Mouse (Mus musculus) B cell, adult 67 days (primary cell): ENCODE results near the gene Zfp729b. TPM values are rescaled to one million over a fixed set of nuclear protein-coding genes. Genes with fewer than 3 reads are reported as not detected.

ENCODE experiments used
- total RNA-seq, 2 experiments: library from RNA; stranded (reverse); gene quantifications; 4 replicates each; pipeline ENCODE4 v1.2.4; 2023

Zfp729b gene
- 10 to 100 TPM; 19.8 to 20.3 TPM for total RNA-seq

GRCm38 (mm10) chr13:67609066-67609876 lies at the start of gene Zfp729b:
Gene Zfp729b, minus strand, starts transcription at chr13:67609707.

GRCm38 (mm10) chr13:67637294-67638007 lies 27.9 kb upstream of the Zfp729b start, which contains the start of the genes Gm49345 and Zfp729a:
Gene Gm49345, minus strand, starts transcription at chr13:67637769.
Gene Zfp729a, minus strand, starts transcription at chr13:67637791.

GRCm38 (mm10) chr13:67553730-67554129 lies 55.8 kb downstream of the Zfp729b start, which contains the start of gene Zfp748:
Gene Zfp748, minus strand, starts transcription at chr13:67553830.

Other genes starting within 250 kb of the Zfp729b start
- 1 to 10 TPM; 1.2 to 4.3 TPM for gene Gm28044, start 249.2 kb downstream of the Zfp729b start, total RNA-seq
- gene Zfp953, start 249.1 kb downstream of the Zfp729b start, total RNA-seq = 10 to 100 TPM; 10.2 to 13.3 TPM
- gene Gm28041, start 234.0 kb downstream of the Zfp729b start, total RNA-seq = 1 to 10 TPM; 2.4 to 4.4 TPM
- 10 to 100 TPM; 12.0 to 13.6 TPM for gene Zfp456, start 233.9 kb downstream of the Zfp729b start, total RNA-seq
- gene Zfp429, start 209.9 kb downstream of the Zfp729b start, total RNA-seq = 10 to 100 TPM; 17.7 to 23.2 TPM
- gene Zfp459, start 188.3 kb downstream of the Zfp729b start, total RNA-seq = 1 to 10 TPM; 3.4 to 3.5 TPM
- 1 to 10 TPM; 6.5 to 7.0 TPM for gene Zfp874a, start 158.1 kb downstream of the Zfp729b start, total RNA-seq
- gene Zfp874b, start 125.4 kb downstream of the Zfp729b start, total RNA-seq = 10 to 100 TPM; 12.2 to 17.1 TPM
- gene Zfp58, start 109.2 kb downstream of the Zfp729b start, total RNA-seq = 10 to 100 TPM; 13.3 to 16.8 TPM
- not detected for gene Gm26965, start 83.6 kb downstream of the Zfp729b start, total RNA-seq
- 10 to 100 TPM; 24.1 to 31.2 TPM for gene Zfp87, start 83.5 kb downstream of the Zfp729b start, total RNA-seq
- 10 to 100 TPM; 11.5 to 15.2 TPM for gene Zfp748, start 55.9 kb downstream of the Zfp729b start, total RNA-seq
- 1 to 10 TPM; 2.5 to 8.4 TPM for gene Gm49345, start 28.1 kb upstream of the Zfp729b start, total RNA-seq
- gene Zfp729a, start 28.1 kb upstream of the Zfp729b start, total RNA-seq = 10 to 100 TPM; 16.2 to 20.7 TPM
- 10 to 100 TPM; 20.8 to 21.5 TPM for gene Zfp738, start 77.4 kb upstream of the Zfp729b start, total RNA-seq
- 10 to 100 TPM; 16.3 to 22.7 TPM for gene Zfp65, start 119.5 kb upstream of the Zfp729b start, total RNA-seq
- 1 to 10 TPM; 7.2 to 9.5 TPM for gene Zfp85, start 145.5 kb upstream of the Zfp729b start, total RNA-seq
- 1 to 10 TPM; 3.5 to 5.9 TPM for gene Zfp493, start 170.0 kb upstream of the Zfp729b start, total RNA-seq
- 1 to 10 TPM; 7.2 to 7.8 TPM for gene Zfp273, start 204.0 kb upstream of the Zfp729b start, total RNA-seq
- gene Gm10037, start 221.4 kb upstream of the Zfp729b start, total RNA-seq = 1 to 10 TPM in 1 of 2 experiments, not detected in 1; 2.8 TPM